Mouse (Mus musculus): ENCODE data around the gene Srbd1. TPM values are rescaled to one million over a fixed set of nuclear protein-coding genes. Genes with fewer than 3 reads are reported as not detected.

The Srbd1 gene
- polyA plus RNA-seq (2012; fragmentation: generic; extraction: Trizol), result 6.1 TPM

DNA sequence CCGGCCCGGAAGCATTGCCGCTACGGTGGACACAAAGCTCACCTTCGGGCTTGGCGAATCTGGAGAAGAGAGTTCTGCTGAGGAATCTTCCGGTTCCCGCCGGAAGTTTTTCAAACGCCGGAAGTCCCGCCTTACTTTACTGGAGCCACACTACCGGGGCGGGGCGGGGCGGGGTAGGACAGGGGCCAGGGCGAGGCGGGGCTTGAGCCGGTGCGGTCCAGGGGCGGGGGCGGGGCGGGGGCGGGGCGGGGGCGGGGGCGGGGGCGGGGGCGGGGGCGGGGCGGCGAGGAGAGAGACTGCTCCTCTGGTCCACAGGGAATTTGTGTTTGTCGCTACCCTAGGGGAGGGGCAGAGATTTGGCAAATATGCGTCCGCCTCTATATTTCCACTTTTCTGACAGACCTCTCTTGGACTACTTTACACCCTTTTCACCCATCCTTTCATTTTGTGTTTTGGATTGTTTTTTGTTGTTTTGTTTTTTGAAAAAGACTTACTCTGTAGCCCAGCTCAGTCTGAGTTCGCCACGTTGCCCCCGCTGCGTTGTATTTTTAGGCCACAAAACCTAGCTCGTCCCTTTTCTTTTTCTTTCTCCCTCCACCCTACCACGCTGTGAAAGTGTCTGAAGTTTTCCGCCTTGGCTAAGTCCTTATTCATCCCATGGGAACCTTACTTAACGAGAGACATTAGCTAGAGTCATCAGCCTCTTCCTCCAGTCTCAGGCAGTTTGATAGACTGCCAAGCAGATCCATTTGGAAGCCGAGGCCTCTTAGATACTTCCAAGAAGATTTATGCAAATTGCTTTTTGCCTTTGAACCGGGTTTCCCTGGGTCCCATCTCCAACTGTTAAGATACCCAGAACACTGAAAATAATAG is at the start of gene Srbd1:
Gene Srbd1, minus strand, starts transcription at position 97 of the 873 bp plus-strand sequence.
- no peaks in the 10 kb centered on the region for H3K27me3 ChIP-seq (ENCODE audit: control insufficient read depth, insufficient read depth, insufficient read length)
- H3ac ChIP-seq (ENCODE audit: control insufficient read depth, insufficient read length), result peak within 1 kb of the TSS; percentile 37
- H3K36me3 ChIP-seq (ENCODE audit: control insufficient read depth, insufficient read depth), result peaks cover 12% of the 10 kb centered on the region
- peaks cover 20% of the 10 kb centered on the region for H3K79me2 ChIP-seq (ENCODE audit: control insufficient read depth, insufficient read depth)
- H3K4me3 ChIP-seq, result peak within 1 kb of the TSS; percentile 83
- H3K4me2 ChIP-seq (ENCODE audit: low read depth), result peak within 1 kb of the TSS; percentile 89
- TF ChIP-seq TCF12 (IDR thresholded peaks at IDR 0.05; ENCODE audit: insufficient read depth, poor library complexity, severe bottlenecking) (no peak), POLR2A (IDR thresholded peaks at IDR 0.05; ENCODE audit: insufficient read length, low read depth) (peak; percentile 22), E2F4 (IDR thresholded peaks at IDR 0.05; ENCODE audit: insufficient read depth) (peak; percentile 82)

DNA sequence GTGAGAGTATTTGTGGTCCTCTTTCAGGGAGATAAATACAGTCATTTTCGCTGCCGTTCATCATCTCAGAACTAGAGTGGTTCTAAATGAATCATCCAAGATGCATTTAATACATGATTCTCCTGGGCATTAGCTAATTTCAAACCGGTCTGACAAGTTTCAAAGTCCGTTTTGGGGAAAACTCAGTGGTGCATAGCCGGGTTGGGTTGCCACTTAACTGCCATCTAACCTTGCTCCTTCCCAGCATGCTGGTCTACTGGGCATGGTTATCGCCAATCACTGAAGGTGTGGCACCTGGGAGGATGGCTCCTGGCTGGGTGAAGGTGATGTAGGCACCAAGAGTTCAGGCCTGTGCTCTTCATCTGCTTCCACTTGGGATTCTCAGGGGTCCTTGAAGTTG is 49.0 kb upstream of the Srbd1 start:
- no peak for TF ChIP-seq POLR2AphosphoS2 (IDR thresholded peaks at IDR 0.05; ENCODE audit: insufficient read length, low read depth)
- TF ChIP-seq CEBPB (IDR thresholded peaks at IDR 0.05; ENCODE audit: insufficient read depth, poor library complexity, severe bottlenecking), result no peak
- no peak for TF ChIP-seq REST (IDR thresholded peaks at IDR 0.05; ENCODE audit: insufficient read depth, insufficient read length)
- TF ChIP-seq MAX (IDR thresholded peaks at IDR 0.05; ENCODE audit: low read depth), result no peak
- no peak for TF ChIP-seq E2F4 (IDR thresholded peaks at IDR 0.05; ENCODE audit: insufficient read depth)
- no peak for TF ChIP-seq TCF12 (IDR thresholded peaks at IDR 0.05; ENCODE audit: insufficient read depth, poor library complexity, severe bottlenecking)
- no peak for TF ChIP-seq MYOG (IDR thresholded peaks at IDR 0.05; ENCODE audit: control insufficient read depth in 1 of 3, insufficient read depth in 1 of 3, insufficient read length in 2 of 3, low read depth in 2 of 3)
- no peak for TF ChIP-seq TCF3 (IDR thresholded peaks at IDR 0.05; ENCODE audit: insufficient read length, low read depth)
- no peak for TF ChIP-seq SRF (IDR thresholded peaks at IDR 0.05; ENCODE audit: control insufficient read depth, insufficient read length, low read depth)
- TF ChIP-seq MYOD1 (IDR thresholded peaks at IDR 0.05; ENCODE audit: control insufficient read depth in 1 of 3, insufficient read length in 2 of 3, low read depth in 2 of 3), result no peak
- no peak for TF ChIP-seq USF1 (IDR thresholded peaks at IDR 0.05; ENCODE audit: low read depth)
- no peak for TF ChIP-seq POLR2A (IDR thresholded peaks at IDR 0.05; ENCODE audit: insufficient read length, low read depth)

DNA sequence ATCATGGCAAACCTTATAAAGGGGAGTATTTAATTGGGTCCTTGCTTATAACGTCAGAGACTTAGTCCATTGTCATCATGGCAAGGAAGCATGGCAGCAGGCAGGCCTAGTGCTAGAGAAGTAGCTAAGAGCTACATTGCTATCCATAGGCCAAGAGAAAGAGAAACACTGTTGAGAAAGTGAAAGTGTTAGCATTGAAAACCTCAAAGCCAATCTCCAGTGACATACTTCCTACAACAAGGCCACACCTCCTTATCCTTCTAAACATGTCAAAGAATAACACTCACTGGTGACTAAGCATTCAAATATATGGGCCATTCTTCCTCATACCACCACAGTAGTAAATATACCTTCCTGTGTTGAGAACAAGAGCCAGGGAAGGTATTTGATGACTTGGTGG is 42.8 kb upstream of the Srbd1 start:
- Histone ChIP-seq H3K79me2 (ENCODE audit: control insufficient read depth, insufficient read depth) (no peaks in the 10 kb centered on the region), H3K4me3 (no peak overlapping the region), H3K36me3 (ENCODE audit: control insufficient read depth, insufficient read depth) (no peaks in the 10 kb centered on the region), H3K4me2 (ENCODE audit: low read depth) (peak overlapping the region; percentile 19), H3K27me3 (ENCODE audit: control insufficient read depth, insufficient read depth, insufficient read length) (no peaks in the 10 kb centered on the region), H3ac (ENCODE audit: control insufficient read depth, insufficient read length) (no peak overlapping the region)
- no peak for TF ChIP-seq MYOD1 (IDR thresholded peaks at IDR 0.05; ENCODE audit: control insufficient read depth in 1 of 3, insufficient read length in 2 of 3, low read depth in 2 of 3)
- TF ChIP-seq CEBPB (IDR thresholded peaks at IDR 0.05; ENCODE audit: insufficient read depth, poor library complexity, severe bottlenecking), result no peak
- no peak for TF ChIP-seq TCF12 (IDR thresholded peaks at IDR 0.05; ENCODE audit: insufficient read depth, poor library complexity, severe bottlenecking)

More for the DNA sequence above, 49.0 kb upstream of the Srbd1 start:
- Histone ChIP-seq H3K4me2 (ENCODE audit: low read depth) (no peak overlapping the region), H3K27me3 (ENCODE audit: control insufficient read depth, insufficient read depth, insufficient read length) (no peaks in the 10 kb centered on the region), H3ac (ENCODE audit: control insufficient read depth, insufficient read length) (no peak overlapping the region), H3K4me3 (no peak overlapping the region), H3K36me3 (ENCODE audit: control insufficient read depth, insufficient read depth) (no peaks in the 10 kb centered on the region), H3K79me2 (ENCODE audit: control insufficient read depth, insufficient read depth) (no peaks in the 10 kb centered on the region)

DNA sequence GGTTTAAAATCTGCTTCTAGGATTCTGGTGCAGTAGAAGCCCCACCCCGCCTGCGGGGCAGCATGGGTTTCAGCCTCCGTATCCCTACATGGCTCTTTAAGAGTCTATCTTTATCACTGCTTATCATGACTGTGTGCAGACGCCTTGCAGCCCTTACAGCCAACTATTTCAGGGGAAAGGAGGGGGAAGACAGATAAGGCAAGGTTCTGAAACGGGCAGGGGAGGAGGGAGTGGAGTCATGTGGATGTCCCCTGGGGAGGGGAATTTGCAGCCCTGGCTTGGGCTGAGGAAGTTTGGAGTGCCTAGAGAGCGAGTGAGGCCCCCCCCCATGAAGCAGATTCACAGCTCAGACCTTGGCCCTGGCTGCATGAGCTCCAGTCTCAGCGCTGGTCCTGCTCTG is 40.6 kb upstream of the Srbd1 start:
- Histone ChIP-seq H3ac (ENCODE audit: control insufficient read depth, insufficient read length) (no peak overlapping the region), H3K79me2 (ENCODE audit: control insufficient read depth, insufficient read depth) (no peaks in the 10 kb centered on the region), H3K27me3 (ENCODE audit: control insufficient read depth, insufficient read depth, insufficient read length) (no peaks in the 10 kb centered on the region), H3K4me2 (ENCODE audit: low read depth) (no peak overlapping the region), H3K4me3 (no peak overlapping the region), H3K36me3 (ENCODE audit: control insufficient read depth, insufficient read depth) (no peaks in the 10 kb centered on the region)
- TF ChIP-seq E2F4 (IDR thresholded peaks at IDR 0.05; ENCODE audit: insufficient read depth) (no peak), TCF3 (IDR thresholded peaks at IDR 0.05; ENCODE audit: insufficient read length, low read depth) (no peak), MYOG (IDR thresholded peaks at IDR 0.05; ENCODE audit: control insufficient read depth in 1 of 3, insufficient read depth in 1 of 3, insufficient read length in 2 of 3, low read depth in 2 of 3) (no peak), USF1 (IDR thresholded peaks at IDR 0.05; ENCODE audit: low read depth) (no peak), MAX (IDR thresholded peaks at IDR 0.05; ENCODE audit: low read depth) (no peak), MYOD1 (IDR thresholded peaks at IDR 0.05; ENCODE audit: control insufficient read depth in 1 of 3, insufficient read length in 2 of 3, low read depth in 2 of 3) (no peak), POLR2A (IDR thresholded peaks at IDR 0.05; ENCODE audit: insufficient read length, low read depth) (no peak), CEBPB (IDR thresholded peaks at IDR 0.05; ENCODE audit: insufficient read depth, poor library complexity, severe bottlenecking) (no peak), REST (IDR thresholded peaks at IDR 0.05; ENCODE audit: insufficient read depth, insufficient read length) (no peak), SRF (IDR thresholded peaks at IDR 0.05; ENCODE audit: control insufficient read depth, insufficient read length, low read depth) (no peak), TCF12 (IDR thresholded peaks at IDR 0.05; ENCODE audit: insufficient read depth, poor library complexity, severe bottlenecking) (no peak), POLR2AphosphoS2 (IDR thresholded peaks at IDR 0.05; ENCODE audit: insufficient read length, low read depth) (no peak)
